Mouse (Mus musculus): ENCODE measurements around the gene Klhdc2. TPM values are rescaled to one million over a fixed set of nuclear protein-coding genes. Genes with fewer than 3 reads are reported as not detected.

Gene Klhdc2
- polyA plus RNA-seq, 1 experiment from 2014 or later = 102 TPM

Other genes with a start within 250 kb of the Klhdc2 start
- 1,343 and 1,574 TPM in 2 replicates for gene Rps29, start 137.5 kb upstream of the Klhdc2 start, polyA plus RNA-seq (2015; fragmentation: Nextera tagmentation; extraction: Ambion mirVana)
- gene Lrr1, start 127.9 kb upstream of the Klhdc2 start, polyA plus RNA-seq (2015; fragmentation: Nextera tagmentation; extraction: Ambion mirVana) = 24.6 and 28.9 TPM in 2 replicates
- 736 and 806 TPM in 2 replicates for gene Rpl36al, start 112.6 kb upstream of the Klhdc2 start, polyA plus RNA-seq (2015; fragmentation: Nextera tagmentation; extraction: Ambion mirVana)
- 27.9 and 32.2 TPM in 2 replicates for gene Mgat2, start 112.5 kb upstream of the Klhdc2 start, polyA plus RNA-seq (2015; fragmentation: Nextera tagmentation; extraction: Ambion mirVana)
- 28.8 and 32.0 TPM in 2 replicates for gene Gm49383, start 99.6 kb upstream of the Klhdc2 start, polyA plus RNA-seq (2015; fragmentation: Nextera tagmentation; extraction: Ambion mirVana)
- 7.1 and 8.8 TPM in 2 replicates for gene Dnaaf2, start 98.3 kb upstream of the Klhdc2 start, polyA plus RNA-seq (2015; fragmentation: Nextera tagmentation; extraction: Ambion mirVana)
- gene Gm49384, start 92.4 kb upstream of the Klhdc2 start, polyA plus RNA-seq (2015; fragmentation: Nextera tagmentation; extraction: Ambion mirVana) = 27.7 and 29.9 TPM in 2 replicates
- 29.0 and 32.5 TPM in 2 replicates for gene Pole2, start 68.5 kb upstream of the Klhdc2 start, polyA plus RNA-seq (2015; fragmentation: Nextera tagmentation; extraction: Ambion mirVana)
- gene Klhdc1, start 55.5 kb upstream of the Klhdc2 start, polyA plus RNA-seq (2015; fragmentation: Nextera tagmentation; extraction: Ambion mirVana) = 3.7 and 3.9 TPM in 2 replicates
- 47.5 and 56.5 TPM in 2 replicates for gene Nemf, start 60.5 kb downstream of the Klhdc2 start, polyA plus RNA-seq (2015; fragmentation: Nextera tagmentation; extraction: Ambion mirVana)
- 38.2 and 41.6 TPM in 2 replicates for gene Arf6, start 75.5 kb downstream of the Klhdc2 start, polyA plus RNA-seq (2015; fragmentation: Nextera tagmentation; extraction: Ambion mirVana)
- gene Gm9887, start 75.8 kb downstream of the Klhdc2 start, polyA plus RNA-seq (2015; fragmentation: Nextera tagmentation; extraction: Ambion mirVana) = 0.71 and 0.93 TPM in 2 replicates

All from liver, embryonic 13.5 days (tissue).